Mouse (Mus musculus) frontal cortex, postnatal 36 days (tissue): ENCODE measurements around the gene D730048I06Rik.
"Not testable (repeated sequence)": the region's sequence is repeated elsewhere in the genome, so short reads cannot be mapped to it uniquely, and the experiment has no call there.

Experiments
- DNase-seq, 2 experiments: peaks; one replicate each; pipeline ENCODE4 v3.0.0; 2022; ENCODE audit warnings: low spot score in 2 of 2

Gene D730048I06Rik

DNA sequence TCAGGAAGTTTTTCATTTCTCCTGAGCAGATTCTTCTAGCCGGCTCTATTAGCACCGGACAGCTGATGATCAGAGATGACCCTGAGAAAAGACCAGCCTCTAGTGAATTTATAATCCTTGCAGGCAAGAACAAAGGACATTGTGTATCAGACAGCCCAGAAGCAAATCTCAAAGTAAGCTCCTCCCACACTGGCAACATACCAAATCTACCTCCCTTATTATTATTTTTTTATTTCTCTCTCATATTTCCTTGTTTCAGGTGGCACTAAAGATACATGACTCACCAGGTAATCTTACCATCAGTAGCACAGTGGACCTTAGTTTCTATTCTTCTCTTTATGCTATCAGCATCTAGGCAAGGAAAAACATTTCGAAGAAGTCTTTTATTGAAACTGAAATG is at the start of gene D730048I06Rik, which contains the start of gene Gm27235:
Gene D730048I06Rik, minus strand, starts transcription at position 112 of the 400 bp plus-strand sequence.
Gene Gm27235, minus strand, starts transcription at position 101 of the 400 bp plus-strand sequence.
- no peak for DNase-seq

DNA sequence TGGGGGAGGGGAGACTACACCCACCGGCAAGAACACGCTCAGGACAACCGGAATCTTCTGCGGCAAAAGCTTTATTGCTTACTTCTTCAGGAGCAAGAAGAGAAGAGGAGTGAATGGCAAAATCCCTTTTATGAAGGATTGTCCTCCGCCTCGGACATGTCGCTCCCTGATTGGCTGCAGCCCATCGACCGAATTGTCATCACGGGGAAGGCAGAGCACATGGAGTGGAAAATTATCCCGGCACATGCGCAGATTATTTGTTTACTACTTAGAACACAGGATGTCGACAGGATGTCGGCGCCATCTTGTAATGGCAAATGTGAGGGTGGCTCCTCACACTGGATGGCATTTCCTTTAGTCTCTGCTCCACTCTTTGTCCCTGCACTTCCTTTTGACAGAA is 28.0 kb upstream of the D730048I06Rik start:
- not testable (repeated sequence) for DNase-seq

DNA sequence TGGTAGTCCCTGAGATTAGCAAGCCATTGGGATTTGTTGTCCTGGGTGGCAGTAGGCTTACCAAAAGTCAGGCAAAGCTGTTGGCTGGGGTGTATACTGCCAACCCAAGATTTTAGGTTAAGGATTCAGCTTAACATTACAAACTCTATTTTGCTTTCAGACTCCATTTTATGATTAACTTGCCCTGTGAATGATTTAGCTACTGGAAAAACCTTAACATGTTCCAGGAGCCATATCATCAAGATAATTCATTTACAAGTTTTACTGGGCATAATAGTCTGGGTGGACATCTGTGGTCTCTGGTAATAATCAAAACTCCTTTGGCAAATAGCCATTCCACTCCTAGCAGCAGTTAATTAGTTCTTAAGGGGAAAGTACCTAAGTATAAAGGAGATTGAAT is 8.2 kb upstream of the D730048I06Rik start:
- DNase-seq: no peak

DNA sequence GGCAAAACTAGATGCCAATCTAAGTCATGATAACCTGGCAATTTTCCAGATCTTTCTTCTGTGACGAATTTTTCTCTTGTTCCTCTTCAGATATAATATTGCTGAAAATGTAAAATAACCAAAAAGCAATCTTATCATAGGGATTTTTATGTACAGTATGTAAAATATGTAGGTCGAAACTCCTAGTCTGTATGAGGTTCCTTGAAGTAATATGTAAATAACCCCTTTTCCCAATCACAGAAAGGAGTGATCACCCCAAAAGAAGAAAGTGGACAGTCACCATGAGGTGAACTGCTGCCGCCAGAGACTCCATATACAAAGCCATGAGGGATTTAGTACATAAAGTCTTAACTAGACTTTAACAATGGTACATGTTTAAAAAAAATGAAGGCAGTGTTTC is 11.9 kb downstream of the D730048I06Rik start, which contains the start of gene Gm17727:
Gene Gm17727, minus strand, starts transcription at position 101 of the 400 bp plus-strand sequence.
- no peak for DNase-seq

DNA sequence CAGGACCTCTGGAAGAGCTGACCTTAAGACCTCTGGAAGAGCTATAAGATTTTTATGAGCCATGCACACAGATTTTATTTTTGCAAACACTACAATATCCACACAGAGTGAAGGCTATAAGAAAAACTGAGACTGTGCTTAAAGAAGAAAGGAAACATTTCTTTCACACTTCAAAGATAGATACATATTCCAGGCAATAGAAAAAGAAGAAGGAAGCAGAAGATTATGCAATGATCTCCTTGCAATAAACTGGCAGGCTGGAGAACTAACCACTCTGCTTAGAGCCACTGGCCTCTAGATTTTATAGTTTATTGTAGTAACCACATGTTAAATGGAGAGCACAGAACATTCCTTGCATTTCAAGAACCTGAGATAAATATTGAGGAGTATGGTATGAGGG is 33.1 kb downstream of the D730048I06Rik start:
- no peak for DNase-seq

DNA sequence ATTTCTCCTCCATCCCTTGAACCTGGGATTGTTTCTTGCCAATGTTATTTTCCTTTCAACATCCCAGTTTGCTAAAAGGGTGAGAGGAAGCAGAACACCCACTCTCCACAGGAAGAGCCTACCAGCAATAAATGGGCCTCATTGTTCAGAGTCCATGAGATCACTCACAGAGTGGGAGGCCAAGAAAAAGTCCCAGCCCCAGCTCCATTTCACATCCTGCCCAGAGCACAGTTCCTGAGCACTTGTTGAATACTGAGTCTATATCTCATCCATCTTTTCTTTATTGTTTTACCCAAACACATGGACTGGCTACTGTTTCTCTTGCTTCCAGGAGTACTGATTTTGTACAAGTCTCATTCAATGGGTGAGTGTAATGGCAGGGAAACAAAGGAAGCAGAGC is 49.2 kb downstream of the D730048I06Rik start, which contains the start of gene Gm17677:
Gene Gm17677, plus strand, starts transcription at position 301 of the 400 bp plus-strand sequence.
- no peak for DNase-seq
